Mouse (Mus musculus) gastrocnemius, postnatal 36 days (tissue): ENCODE measurements at regions not wholly inside any gene's neighbourhood (a gene's known extent, or its start where the extent isn't known, plus 50 kb on each side); places are given as distances from the start of the nearest gene placed in this dataset.

ENCODE experiments used
- DNase-seq, 2 experiments: peaks; one replicate each; pipeline ENCODE4 v3.0.0; 2022
- intact Hi-C: fragments of 180-260 bp; cut with DNase I; formaldehyde crosslinking; loops from one replicate; pipeline ENCODE4 v1.15.1; 2025

DNA sequence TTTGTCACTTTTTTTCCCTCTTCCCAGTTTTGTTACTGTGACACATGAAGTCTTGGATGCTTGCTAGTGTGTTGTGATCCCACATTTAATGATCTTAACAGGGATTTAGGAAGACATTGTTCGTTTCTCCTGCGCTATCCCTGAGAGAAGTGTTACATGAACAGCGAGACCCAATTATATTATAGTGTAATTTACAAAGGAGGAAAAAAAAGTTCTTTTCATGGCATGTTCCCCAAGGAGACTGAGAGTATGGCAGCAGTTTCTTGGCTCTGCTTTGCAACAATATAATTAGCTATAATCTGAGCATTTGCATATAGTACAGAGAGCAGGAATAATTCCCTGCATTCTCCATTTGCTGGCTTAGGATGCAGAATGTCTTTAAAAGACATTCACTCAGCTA is 168.6 kb downstream of the Insc start:
- intact Hi-C loops: no loop called here
- no peak for DNase-seq

- intact Hi-C loops: loop anchor here (2.0 to 10.0 kb wide), 2 partner anchors 293 to 1117 kb away; partner anchors contain the start of genes 1110004F10Rik and Sox6
Observed at GRCm38 (mm10) chr7:114922155-114922554, 178.7 kb downstream of the Insc start.

GRCm38 (mm10) chr7:114933861-114934260 is 190.4 kb downstream of the Insc start:
- no peak for DNase-seq
- intact Hi-C loops: no loop called here

More at GRCm38 (mm10) chr7:114922155-114922554, 178.7 kb downstream of the Insc start:
- DNase-seq: peak; percentile 64 to 78

GRCm38 (mm10) chr7:114950759-114951158 is 207.3 kb downstream of the Insc start:
- intact Hi-C loops: no loop called here
- no peak for DNase-seq

DNA sequence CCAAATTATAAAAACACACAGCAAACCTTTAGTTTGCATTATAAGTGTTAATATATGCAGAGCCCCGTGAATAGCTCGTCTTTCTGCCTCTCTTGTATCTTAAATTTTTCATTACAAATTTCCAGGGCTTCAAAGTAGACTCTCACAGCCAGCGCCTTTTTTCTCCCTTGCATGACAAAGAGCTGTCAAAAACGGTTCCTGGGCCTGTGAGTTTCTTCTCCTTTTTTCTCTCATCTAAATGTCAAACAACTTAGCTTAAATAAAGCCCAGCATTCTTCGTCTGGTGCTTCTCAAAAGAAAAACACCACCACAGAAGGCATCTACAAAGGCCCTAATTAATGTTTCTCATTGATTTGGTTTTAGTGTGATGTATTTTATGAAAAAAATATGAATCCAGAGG is 219.7 kb downstream of the Insc start:
- intact Hi-C loops: no loop called here
- no peak for DNase-seq

GRCm38 (mm10) chr7:114965923-114966322 is 222.4 kb downstream of the Insc start:
- DNase-seq: no peak
- intact Hi-C loops: no loop called here

DNA sequence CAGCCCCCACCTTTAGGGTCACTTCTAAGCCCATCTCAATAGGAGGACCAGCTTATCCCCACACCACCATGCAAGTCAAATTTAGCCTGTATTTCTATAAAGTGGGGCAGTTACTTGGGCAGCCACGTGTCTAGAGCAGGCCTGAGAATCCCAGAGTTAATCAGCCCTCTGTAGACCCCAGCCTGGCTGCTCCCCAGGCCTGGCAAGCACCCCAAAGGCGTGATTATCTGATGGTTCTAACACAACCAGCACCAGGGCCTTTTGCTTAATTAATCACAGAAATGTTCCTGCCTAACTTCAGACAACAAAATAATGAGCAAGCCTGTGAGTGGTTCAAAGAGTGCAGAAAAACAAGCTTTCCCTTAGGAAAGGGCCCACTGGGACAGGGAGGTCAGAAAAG is 243.0 kb downstream of the Insc start:
- intact Hi-C loops: no loop called here
- DNase-seq: no peak

DNA sequence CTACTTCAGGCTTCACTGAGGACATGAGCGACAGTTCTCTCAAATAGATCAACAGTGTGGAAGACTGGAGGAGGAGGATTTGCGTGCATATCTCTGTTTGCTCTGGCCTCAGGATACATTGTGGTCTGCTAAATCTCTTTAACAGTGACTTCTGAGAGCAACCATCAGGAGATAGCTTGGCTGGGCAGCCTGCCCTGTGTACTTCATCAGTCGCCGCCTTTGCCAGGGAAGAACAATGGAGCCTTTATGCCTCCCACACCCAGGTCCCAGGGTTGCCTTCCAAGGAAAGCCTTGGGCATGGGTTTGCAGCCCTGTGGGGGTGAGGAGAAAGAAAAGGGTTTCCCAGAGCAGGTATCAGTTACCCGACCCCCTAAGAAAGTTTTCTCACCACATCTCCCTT is 247.8 kb downstream of the Insc start:
- peak in 1 of 2 experiments; percentile 5 for DNase-seq
- intact Hi-C loops: no loop called here

GRCm38 (mm10) chr7:114992440-114992839 is 248.9 kb downstream of the Insc start:
- intact Hi-C loops: no loop called here
- DNase-seq: peak in 1 of 2 experiments; percentile 8

GRCm38 (mm10) chr7:115000796-115001524 is 257.5 kb downstream of the Insc start:
- intact Hi-C loops: no loop called here
- no peak for DNase-seq

- intact Hi-C loops: no loop called here
- DNase-seq: no peak
Observed at GRCm38 (mm10) chr7:115014253-115014998, 270.9 kb downstream of the Insc start.

GRCm38 (mm10) chr7:115019369-115019958 is 276.0 kb downstream of the Insc start:
- intact Hi-C loops: no loop called here
- no peak for DNase-seq

DNA sequence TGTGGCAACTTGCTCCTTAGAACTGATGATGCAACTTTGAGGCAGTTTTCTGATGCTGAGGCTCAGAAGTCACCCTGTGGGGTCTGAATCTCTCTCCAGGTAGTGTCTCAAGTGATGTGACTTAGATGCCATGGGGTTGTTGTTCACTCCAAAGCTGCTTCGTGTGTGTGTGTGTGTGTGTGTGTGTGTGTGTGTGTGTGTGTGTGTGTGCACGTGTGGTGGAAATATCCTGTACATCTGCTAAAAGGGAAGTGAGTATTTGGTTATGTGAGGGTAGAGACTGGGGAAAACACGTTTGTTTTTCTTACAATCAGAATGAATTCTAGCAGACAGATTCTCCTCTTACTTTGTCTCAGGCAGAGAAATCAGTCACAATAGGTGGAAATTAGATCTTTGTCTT is 276.5 kb downstream of the Insc start:
- intact Hi-C loops: no loop called here
- DNase-seq: no peak

DNA sequence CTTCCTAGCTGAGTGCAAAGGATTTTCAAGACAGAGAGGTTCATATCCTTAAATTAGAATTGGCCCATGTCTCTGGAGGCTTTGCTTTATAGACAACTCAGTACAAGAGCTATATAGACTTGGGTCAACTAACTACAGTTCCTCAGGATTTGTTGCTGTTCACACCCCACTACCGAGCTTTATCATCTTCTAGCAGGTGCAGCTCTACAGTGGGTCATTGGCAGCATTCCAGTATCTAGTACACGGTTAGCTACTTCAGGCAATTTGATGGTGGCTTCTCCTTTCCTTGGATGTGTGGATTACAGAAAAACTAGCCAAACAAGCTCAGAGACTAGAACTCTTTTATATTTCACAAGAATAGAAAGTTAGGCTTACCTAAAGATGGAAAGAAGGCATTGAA is 282.3 kb downstream of the Insc start:
- no peak for DNase-seq
- intact Hi-C loops: no loop called here

- DNase-seq: no peak
- intact Hi-C loops: no loop called here
Observed at GRCm38 (mm10) chr7:115027685-115028084, 284.2 kb downstream of the Insc start.

GRCm38 (mm10) chr7:115033987-115034386 is 290.5 kb downstream of the Insc start:
- intact Hi-C loops: no loop called here
- no peak for DNase-seq

GRCm38 (mm10) chr7:115055527-115055926 is 312.0 kb downstream of the Insc start:
- intact Hi-C loops: no loop called here
- DNase-seq: no peak

DNA sequence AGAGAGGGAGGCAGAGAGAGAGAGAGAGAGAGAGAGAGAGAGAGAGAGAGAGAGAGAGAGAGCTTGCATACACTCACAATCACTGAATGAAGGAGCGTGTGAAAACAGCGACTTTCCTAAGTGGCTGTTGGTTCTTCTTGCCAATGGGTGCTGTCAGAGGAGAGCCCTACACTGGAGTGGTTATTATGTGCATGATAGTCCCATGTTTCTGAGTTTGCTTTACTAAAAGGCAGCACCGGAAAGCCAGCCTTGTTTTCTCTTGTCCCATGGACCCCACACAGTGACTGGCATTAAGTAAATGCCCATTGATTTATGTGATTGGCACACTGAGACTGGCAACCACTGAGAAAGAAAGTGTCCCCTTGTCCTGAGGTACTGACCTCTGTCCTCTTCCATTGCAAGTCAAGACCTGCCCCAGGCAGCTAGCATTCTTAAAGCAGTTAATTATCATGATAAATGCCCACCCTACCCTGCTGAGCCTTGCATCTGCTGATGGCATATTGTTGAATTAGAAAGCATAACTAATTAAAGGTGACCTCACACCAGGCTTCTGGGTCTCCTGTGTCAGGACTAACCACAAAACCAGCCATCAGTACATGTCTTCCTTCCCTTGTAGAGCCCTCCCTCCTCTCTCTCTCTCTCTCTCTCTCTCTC is 313.6 kb downstream of the Insc start:
- intact Hi-C loops: no loop called here
- no peak for DNase-seq

GRCm38 (mm10) chr7:115057736-115058135 is 314.2 kb downstream of the Insc start:
- intact Hi-C loops: no loop called here
- no peak for DNase-seq

DNA sequence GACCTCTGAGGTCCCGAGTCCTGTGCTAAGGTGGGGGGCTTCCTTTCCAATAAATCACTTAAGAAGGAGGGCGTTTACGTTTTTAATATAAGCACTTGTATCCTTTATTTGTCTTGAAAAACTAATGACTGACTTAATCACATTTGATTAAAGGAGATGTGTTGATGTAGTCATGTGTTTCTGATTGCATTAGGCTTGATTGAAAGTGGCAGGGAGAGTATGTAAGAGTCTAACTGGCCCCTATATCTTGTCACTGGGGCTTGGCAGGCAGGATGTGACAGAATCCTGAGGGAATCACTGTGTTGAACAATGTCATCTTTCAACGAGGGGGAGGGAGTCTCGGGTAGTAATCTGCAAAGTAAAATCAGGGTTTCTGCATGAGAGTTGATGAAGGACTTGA is 316.7 kb downstream of the Insc start:
- intact Hi-C loops: no loop called here
- no peak for DNase-seq

DNA sequence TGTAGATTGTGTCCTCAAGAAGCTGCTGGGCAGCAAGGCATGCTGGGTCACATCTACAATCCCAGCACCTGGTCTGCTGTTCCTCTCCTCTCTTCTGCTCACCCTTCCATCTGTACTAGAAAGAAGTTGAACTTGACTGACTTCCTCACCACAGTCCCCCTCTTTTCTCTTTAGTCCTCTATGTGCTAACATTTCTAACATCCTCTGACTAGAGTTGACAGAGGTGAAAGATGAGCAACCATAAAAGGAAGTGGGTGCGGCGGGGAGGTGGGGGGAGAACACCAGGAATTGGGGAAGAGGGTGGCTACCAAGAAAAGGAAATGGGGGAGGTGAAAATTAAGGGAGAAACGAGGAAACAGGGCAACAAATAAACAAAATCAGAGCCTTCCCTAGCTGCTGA is 319.3 kb downstream of the Insc start:
- intact Hi-C loops: no loop called here
- DNase-seq: no peak
